Mouse (Mus musculus): ENCODE measurements at regions not wholly inside any gene's neighbourhood (a gene's known extent, or its start where the extent isn't known, plus 50 kb on each side); places are given as distances from the start of the nearest gene placed in this dataset.
"Not testable (repeated sequence)": the region's sequence is repeated elsewhere in the genome, so short reads cannot be mapped to it uniquely, and the experiment has no call there.

GRCm38 (mm10) chr15:90808236-90808635 is 129.0 kb upstream of the Cpne8 start:
- Histone ChIP-seq H3K27me3 (ENCODE audit: control insufficient read depth, insufficient read depth, low read length) (no peaks in the 10 kb centered on the region), H3K9ac (ENCODE audit: low read length) (no peak overlapping the region), H3K27ac (replicated peaks) (no peak overlapping the region), H3K4me2 (replicated peaks; ENCODE audit: low read depth) (no peak overlapping the region), H3K36me3 (ENCODE audit: control insufficient read depth, insufficient read depth, low read length) (no peaks in the 10 kb centered on the region), H3K4me3 (ENCODE audit: low read depth, low read length) (no peak overlapping the region), H3K9me3 (ENCODE audit: control insufficient read depth, low read length) (no peaks in the 10 kb centered on the region), H3K4me1 (replicated peaks; ENCODE audit: control insufficient read depth, insufficient read depth) (no peaks in the 10 kb centered on the region)
- 77% methylated on average over 6 of the region's 6 CpGs for WGBS
- ATAC-seq (ENCODE audit: low FRiP score, low TSS enrichment) (no peak), DNase-seq (ENCODE audit: low spot score) (no peak)
- no peak for TF ChIP-seq EP300 (optimal IDR thresholded peaks at IDR 0.05)

- H3K9me3 ChIP-seq (ENCODE audit: control insufficient read depth, low read length), result no peaks in the 10 kb centered on the region
- H3K36me3 ChIP-seq (ENCODE audit: control insufficient read depth, insufficient read depth, low read length), result no peaks in the 10 kb centered on the region
- WGBS, result 69% methylated on average over 8 of the region's 8 CpGs
- H3K27ac ChIP-seq (replicated peaks), result no peak overlapping the region
- no peak for TF ChIP-seq CTCF (IDR thresholded peaks at IDR 0.05; ENCODE audit: low read depth)
- TF ChIP-seq EP300 (optimal IDR thresholded peaks at IDR 0.05), result no peak
- H3K4me3 ChIP-seq (ENCODE audit: low read depth, low read length), result no peak overlapping the region
- no peaks in the 10 kb centered on the region for H3K4me1 ChIP-seq (replicated peaks; ENCODE audit: control insufficient read depth, insufficient read depth)
- no peaks in the 10 kb centered on the region for H3K27me3 ChIP-seq (ENCODE audit: control insufficient read depth, insufficient read depth, low read length)
- H3K9ac ChIP-seq (ENCODE audit: low read length), result no peak overlapping the region
- no peak for ATAC-seq (ENCODE audit: low FRiP score, low TSS enrichment)
- no peak for DNase-seq (ENCODE audit: low spot score)
- H3K4me2 ChIP-seq (replicated peaks; ENCODE audit: low read depth), result no peak overlapping the region
Observed at GRCm38 (mm10) chr15:90798056-90798455, 118.8 kb upstream of the Cpne8 start.

- H3K4me1 ChIP-seq (replicated peaks; ENCODE audit: control insufficient read depth, insufficient read depth), result no peaks in the 10 kb centered on the region
- ATAC-seq (ENCODE audit: low FRiP score, low TSS enrichment), result no peak
Observed at GRCm38 (mm10) chr15:90789941-90790340, 110.7 kb upstream of the Cpne8 start.

GRCm38 (mm10) chr15:90784741-90785140 is 105.5 kb upstream of the Cpne8 start:
- TF ChIP-seq CTCF (IDR thresholded peaks at IDR 0.05; ENCODE audit: low read depth), result no peak
- TF ChIP-seq EP300 (optimal IDR thresholded peaks at IDR 0.05), result no peak
- H3K27ac ChIP-seq (replicated peaks), result no peak overlapping the region
- 79% methylated on average over 5 of the region's 5 CpGs for WGBS
- no peak overlapping the region for H3K4me3 ChIP-seq (ENCODE audit: low read depth, low read length)
- H3K9ac ChIP-seq (ENCODE audit: low read length), result no peak overlapping the region
- no peak overlapping the region for H3K4me2 ChIP-seq (replicated peaks; ENCODE audit: low read depth)
- H3K4me1 ChIP-seq (replicated peaks; ENCODE audit: control insufficient read depth, insufficient read depth), result no peaks in the 10 kb centered on the region
- H3K27me3 ChIP-seq (ENCODE audit: control insufficient read depth, insufficient read depth, low read length), result no peaks in the 10 kb centered on the region
- ATAC-seq (ENCODE audit: low FRiP score, low TSS enrichment) (no peak), DNase-seq (ENCODE audit: low spot score) (no peak)
- no peaks in the 10 kb centered on the region for H3K9me3 ChIP-seq (ENCODE audit: control insufficient read depth, low read length)
- no peaks in the 10 kb centered on the region for H3K36me3 ChIP-seq (ENCODE audit: control insufficient read depth, insufficient read depth, low read length)

More at GRCm38 (mm10) chr15:90789941-90790340, 110.7 kb upstream of the Cpne8 start:
- no peak overlapping the region for H3K27ac ChIP-seq (replicated peaks)
- H3K36me3 ChIP-seq (ENCODE audit: control insufficient read depth, insufficient read depth, low read length), result no peaks in the 10 kb centered on the region
- no peak for DNase-seq (ENCODE audit: low spot score)
- H3K4me3 ChIP-seq (ENCODE audit: low read depth, low read length), result no peak overlapping the region
- no peak for TF ChIP-seq CTCF (IDR thresholded peaks at IDR 0.05; ENCODE audit: low read depth)
- TF ChIP-seq EP300 (optimal IDR thresholded peaks at IDR 0.05), result no peak
- no peak overlapping the region for H3K4me2 ChIP-seq (replicated peaks; ENCODE audit: low read depth)
- no peaks in the 10 kb centered on the region for H3K27me3 ChIP-seq (ENCODE audit: control insufficient read depth, insufficient read depth, low read length)
- WGBS, result 52% methylated on average over 5 of the region's 5 CpGs
- no peaks in the 10 kb centered on the region for H3K9me3 ChIP-seq (ENCODE audit: control insufficient read depth, low read length)
- no peak overlapping the region for H3K9ac ChIP-seq (ENCODE audit: low read length)

- Histone ChIP-seq H3K27ac (replicated peaks) (no peak overlapping the region), H3K4me1 (replicated peaks; ENCODE audit: control insufficient read depth, insufficient read depth) (no peaks in the 10 kb centered on the region), H3K9me3 (ENCODE audit: control insufficient read depth, low read length) (no peaks in the 10 kb centered on the region), H3K27me3 (ENCODE audit: control insufficient read depth, insufficient read depth, low read length) (no peaks in the 10 kb centered on the region), H3K4me2 (replicated peaks; ENCODE audit: low read depth) (no peak overlapping the region), H3K9ac (ENCODE audit: low read length) (no peak overlapping the region), H3K36me3 (ENCODE audit: control insufficient read depth, insufficient read depth, low read length) (no peaks in the 10 kb centered on the region), H3K4me3 (ENCODE audit: low read depth, low read length) (no peak overlapping the region)
- TF ChIP-seq CTCF (IDR thresholded peaks at IDR 0.05; ENCODE audit: low read depth) (no peak), EP300 (optimal IDR thresholded peaks at IDR 0.05) (no peak)
- no peak for ATAC-seq (ENCODE audit: low FRiP score, low TSS enrichment)
- 41% methylated on average over 5 of the region's 5 CpGs for WGBS
- DNase-seq (ENCODE audit: low spot score), result no peak
Observed at GRCm38 (mm10) chr15:90767521-90767920, 88.3 kb upstream of the Cpne8 start.

- DNase-seq (ENCODE audit: low spot score); H3K4me3 ChIP-seq (ENCODE audit: low read depth, low read length); H3K27me3 ChIP-seq (ENCODE audit: control insufficient read depth, insufficient read depth, low read length); H3K27ac ChIP-seq (replicated peaks); H3K36me3 ChIP-seq (ENCODE audit: control insufficient read depth, insufficient read depth, low read length); H3K9ac ChIP-seq (ENCODE audit: low read length); ATAC-seq (ENCODE audit: low FRiP score, low TSS enrichment); H3K4me2 ChIP-seq (replicated peaks; ENCODE audit: low read depth); H3K4me1 ChIP-seq (replicated peaks; ENCODE audit: control insufficient read depth, insufficient read depth); H3K9me3 ChIP-seq (ENCODE audit: control insufficient read depth, low read length): not testable (repeated sequence)
- WGBS, result 98% methylated on average over 7 of the region's 17 CpGs
Observed at GRCm38 (mm10) chr15:90764501-90764900, 85.3 kb upstream of the Cpne8 start.
